Mouse (Mus musculus) layer of hippocampus, adult 18-20 months (tissue): ENCODE data around the gene Krt14. TPM values are rescaled to one million over a fixed set of nuclear protein-coding genes. Genes with fewer than 3 reads are reported as not detected.
"Not testable (repeated sequence)": the region's sequence is repeated elsewhere in the genome, so short reads cannot be mapped to it uniquely, and the experiment has no call there.

Source experiments
- DNase-seq, 2 experiments: peaks; one replicate each; pipeline ENCODE4 v3.0.0; 2022; ENCODE audit warnings: low spot score in 2 of 2
- long read RNA-seq: library from polyadenylated mRNA; stranded (forward); transcript quantifications from one replicate; pipeline ENCODE4 v2.0.0, GENCODE M21; 2021
- total RNA-seq, 2 experiments: library from RNA; stranded (reverse); gene quantifications; 2 replicates each; pipeline ENCODE4 v1.2.3; 2021

The Krt14 gene
- total RNA-seq = not detected
- long read RNA-seq = 0 reads

GRCm38 (mm10) chr11:100207498-100207897 is at the start of gene Krt14:
Gene Krt14 (minus strand): TSS chr11:100207548.
- DNase-seq = no peak

- DNase-seq = no peak
These were observed 48.2 kb upstream of the Krt14 start for GRCm38 (mm10) chr11:100255514-100255913.

GRCm38 (mm10) chr11:100254360-100255090 is 47.2 kb upstream of the Krt14 start:
- DNase-seq = no peak

- DNase-seq = no peak
These were observed 41.6 kb upstream of the Krt14 start, which contains the start of gene Krt16 for GRCm38 (mm10) chr11:100248852-100249465. Gene Krt16 (minus strand): TSS chr11:100248902.

GRCm38 (mm10) chr11:100246471-100246870 is 39.1 kb upstream of the Krt14 start:
- DNase-seq = not testable (repeated sequence)

- DNase-seq = not testable (repeated sequence)
These were observed 32.9 kb upstream of the Krt14 start for GRCm38 (mm10) chr11:100240272-100240671.

- no peak for DNase-seq
These were observed 14.4 kb upstream of the Krt14 start for GRCm38 (mm10) chr11:100221741-100222140.

GRCm38 (mm10) chr11:100219304-100219703 is 12.0 kb upstream of the Krt14 start:
- DNase-seq = no peak

GRCm38 (mm10) chr11:100208542-100208941 is 1.2 kb upstream of the Krt14 start:
- no peak for DNase-seq

- DNase-seq = no peak
These were observed 3.9 kb downstream of the Krt14 start for GRCm38 (mm10) chr11:100203448-100203847.

- DNase-seq = no peak
These were observed 4.4 kb downstream of the Krt14 start for GRCm38 (mm10) chr11:100202906-100203305.

GRCm38 (mm10) chr11:100200104-100200820 is 7.1 kb downstream of the Krt14 start:
- DNase-seq = peak; percentile 22 to 53

GRCm38 (mm10) chr11:100198666-100199065 is 8.7 kb downstream of the Krt14 start:
- peak in 1 of 2 experiments; percentile 24 for DNase-seq

GRCm38 (mm10) chr11:100192992-100193391 is 14.4 kb downstream of the Krt14 start, which contains the start of gene Krt9:
Gene Krt9 (minus strand): TSS chr11:100193246.
- peak; percentile 35 to 46 for DNase-seq

- DNase-seq = no peak
These were observed 15.5 kb downstream of the Krt14 start for GRCm38 (mm10) chr11:100191820-100192219.

GRCm38 (mm10) chr11:100186736-100187135 is 20.6 kb downstream of the Krt14 start:
- no peak for DNase-seq

GRCm38 (mm10) chr11:100181725-100182124 is 25.6 kb downstream of the Krt14 start:
- DNase-seq = no peak

GRCm38 (mm10) chr11:100179260-100179659 is 28.1 kb downstream of the Krt14 start:
- DNase-seq = peak in 1 of 2 experiments; percentile 50

- peak in 1 of 2 experiments; percentile 48 for DNase-seq
These were observed 29.0 kb downstream of the Krt14 start for GRCm38 (mm10) chr11:100178307-100178706.

GRCm38 (mm10) chr11:100176791-100177190 is 30.6 kb downstream of the Krt14 start:
- DNase-seq = no peak
